Mouse (Mus musculus): ENCODE data around the gene Hyal1.

- no peak for TF ChIP-seq POLR2A (IDR thresholded peaks at IDR 0.05; ENCODE audit: low read depth, low read length)
- TF ChIP-seq NRF1 (IDR thresholded peaks at IDR 0.05; ENCODE audit: low read depth, low read length), result no peak
- TF ChIP-seq MYC (IDR thresholded peaks at IDR 0.05; ENCODE audit: low read depth, low read length), result no peak
- no peak for TF ChIP-seq GABPA (IDR thresholded peaks at IDR 0.05; ENCODE audit: insufficient replicate concordance, low read depth, low read length)
- TF ChIP-seq IRF4 (IDR thresholded peaks at IDR 0.05; ENCODE audit: low read depth, low read length), result no peak
- no peak for TF ChIP-seq CTCF (conservative IDR thresholded peaks at IDR 0.05 in 1 of 2, IDR thresholded peaks at IDR 0.05 in 1 of 2; ENCODE audit: low read depth in 2 of 2, low read length in 2 of 2)
- no peak for TF ChIP-seq HCFC1 (IDR thresholded peaks at IDR 0.05; ENCODE audit: low read depth, low read length)
- no peak for TF ChIP-seq UBTF (IDR thresholded peaks at IDR 0.05; ENCODE audit: low read depth, low read length)
- no peak for TF ChIP-seq ETS1 (conservative IDR thresholded peaks at IDR 0.05; ENCODE audit: low read depth, low read length)
- no peak for TF ChIP-seq POLR2AphosphoS2 (IDR thresholded peaks at IDR 0.05; ENCODE audit: low read depth, low read length)
- no peak for TF ChIP-seq MEF2A (IDR thresholded peaks at IDR 0.05; ENCODE audit: borderline replicate concordance, low read depth, low read length)
- TF ChIP-seq EP300 (IDR thresholded peaks at IDR 0.05; ENCODE audit: low read length), result no peak
These were observed 21.7 kb downstream of the Hyal1 start for GRCm38 (mm10) chr9:107598385-107598784.
